Mouse (Mus musculus) testis, adult 2 months (tissue): ENCODE data around the gene Mrps15.

Experiments
- CTCF ChIP-seq: fragments of 200-500 bp; IDR thresholded peaks from 2 replicates; pipeline ENCODE4 v1.5.1; 2012; ENCODE audit warnings: low read depth, mild to moderate bottlenecking, inconsistent platforms, low read length, moderate library complexity; ENCODE audit not compliant: control insufficient read depth, insufficient read depth, insufficient replicate concordance
- POLR2A ChIP-seq: fragments of 200-500 bp; IDR thresholded peaks from 2 replicates; pipeline ENCODE4 v1.6.1; 2012; ENCODE audit warnings: low read depth, mild to moderate bottlenecking, inconsistent platforms, low read length, moderate library complexity; ENCODE audit not compliant: control insufficient read depth

GRCm38 (mm10) chr4:126081601-126082000 lies 34.9 kb downstream of the Mrps15 start:
- no peak for TF ChIP-seq CTCF
- no peak for TF ChIP-seq POLR2A
